Mouse (Mus musculus) cerebellum, postnatal 10 days (tissue): ENCODE measurements around the gene Dpysl4.

Experiments
- DNase-seq, 2 experiments: peaks; one replicate each; pipeline ENCODE4 v3.0.0; 2021; ENCODE audit warnings: mixed read lengths in 2 of 2

The Dpysl4 gene

GRCm38 (mm10) chr7:139100531-139101095, 14.8 kb downstream of the Dpysl4 start:
- peak; percentile 68 for DNase-seq

DNA sequence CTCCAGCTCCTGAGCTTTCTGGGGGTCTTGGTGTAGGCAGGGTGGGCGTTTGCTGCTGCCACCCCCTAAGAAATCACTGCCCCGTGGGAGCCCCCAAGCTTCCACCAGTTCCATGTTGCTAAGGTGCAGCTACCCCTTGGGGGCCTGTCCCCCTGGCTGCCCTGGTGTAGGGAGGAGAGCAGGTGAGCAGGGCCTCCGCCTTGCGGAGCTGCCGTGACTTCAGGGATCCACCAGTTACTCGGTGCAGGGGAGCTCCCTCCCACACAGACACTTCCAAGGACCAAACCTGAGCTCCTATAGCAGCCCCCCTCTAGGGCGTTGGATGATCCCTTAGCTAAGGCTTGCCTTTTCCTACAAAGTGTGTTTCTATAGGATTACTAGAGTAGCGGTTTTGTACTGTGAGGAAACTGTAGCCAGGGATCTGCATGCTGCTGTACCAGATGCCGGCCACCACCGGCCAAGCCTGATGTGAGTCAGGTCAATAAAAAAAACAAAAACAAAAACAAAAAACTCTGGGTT, 15.5 kb downstream of the Dpysl4 start:
- DNase-seq: peak; percentile 41 to 47

GRCm38 (mm10) chr7:139101826-139102225, 16.0 kb downstream of the Dpysl4 start:
- DNase-seq: peak; percentile 85 to 88

DNA sequence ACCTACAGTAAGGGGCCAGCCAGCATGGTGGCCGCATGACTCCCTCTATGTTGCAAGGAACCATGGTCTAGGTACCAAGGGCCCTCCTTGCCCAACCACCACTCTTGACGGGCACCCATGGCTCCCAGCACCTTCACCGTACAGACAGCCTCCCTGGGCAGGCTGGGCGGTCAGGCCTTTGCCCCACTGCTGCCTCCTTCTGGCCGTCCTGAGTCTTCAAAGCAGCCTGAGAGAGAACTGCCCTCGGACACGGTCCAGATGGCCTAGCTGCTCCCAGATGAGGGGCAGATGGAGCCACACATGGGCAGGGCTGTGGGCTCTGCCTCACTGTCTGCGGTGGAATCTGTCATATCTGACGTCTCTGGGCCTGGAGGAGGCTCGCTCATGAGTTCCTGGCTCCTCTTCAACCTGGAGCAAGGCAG, 18.2 kb downstream of the Dpysl4 start:
- DNase-seq: peak; percentile 83 to 85

GRCm38 (mm10) chr7:139105076-139105475, 19.3 kb downstream of the Dpysl4 start:
- peak; percentile 32 to 48 for DNase-seq

- peak; percentile 92 to 94 for DNase-seq
Observed at GRCm38 (mm10) chr7:139105705-139106104, 19.9 kb downstream of the Dpysl4 start.

DNA sequence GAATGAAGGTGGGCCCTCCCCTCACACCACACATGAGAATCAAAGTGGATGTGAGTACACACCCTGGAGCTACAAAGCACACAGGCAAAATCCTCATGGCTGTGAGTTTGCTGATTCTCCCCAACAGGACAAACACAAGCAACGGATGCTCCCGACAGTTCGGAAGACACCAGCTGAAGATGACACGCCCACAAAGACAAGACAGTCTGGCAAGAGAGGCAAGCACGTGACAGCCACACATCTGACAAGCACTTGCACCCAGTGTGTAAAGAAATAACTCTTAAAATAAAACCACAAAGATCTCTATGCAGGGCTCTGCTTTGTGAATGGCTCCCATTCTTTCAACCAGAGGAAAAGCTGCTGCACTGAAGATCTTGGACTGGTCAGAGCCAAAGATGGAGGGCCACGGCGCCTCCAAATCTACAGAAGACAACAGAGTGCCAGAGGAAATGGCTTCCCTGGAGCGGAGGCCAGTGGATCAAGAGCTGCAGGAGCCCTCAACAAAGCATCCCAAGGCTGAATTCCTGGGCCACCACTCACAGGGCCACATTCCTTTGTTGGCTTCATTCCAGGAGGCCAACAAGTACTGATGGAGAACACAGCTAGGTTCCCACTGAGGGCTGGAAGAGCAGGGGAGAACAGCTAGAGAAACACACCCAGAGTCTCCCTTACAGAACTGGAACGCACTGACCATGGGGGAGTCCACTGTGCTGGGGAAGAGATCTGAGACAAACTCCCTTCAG, 22.3 kb downstream of the Dpysl4 start:
- DNase-seq: no peak

- peak; percentile 95 to 96 for DNase-seq
Observed at GRCm38 (mm10) chr7:139119152-139119774, 33.5 kb downstream of the Dpysl4 start.

GRCm38 (mm10) chr7:139119775-139120153, 34.0 kb downstream of the Dpysl4 start:
- no peak for DNase-seq

DNA sequence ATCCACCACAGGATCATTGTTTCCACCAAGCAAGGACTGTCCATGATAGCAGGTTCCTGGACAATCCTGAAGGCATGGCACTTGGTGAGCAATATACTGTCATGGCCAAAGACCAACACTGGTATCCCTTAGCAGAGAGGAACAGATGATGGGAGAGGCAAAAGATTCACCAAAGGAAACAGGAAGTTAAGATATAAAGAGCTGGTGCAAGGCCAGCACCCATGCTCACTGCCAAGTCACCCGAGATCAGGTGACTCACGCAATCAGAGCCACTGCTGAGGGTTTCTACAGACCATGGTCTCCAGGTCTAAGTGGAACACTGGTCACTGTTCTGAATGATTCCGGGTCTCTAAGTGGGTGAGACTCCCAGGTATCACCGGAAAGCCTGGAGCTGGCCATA, 40.1 kb downstream of the Dpysl4 start:
- DNase-seq: no peak

DNA sequence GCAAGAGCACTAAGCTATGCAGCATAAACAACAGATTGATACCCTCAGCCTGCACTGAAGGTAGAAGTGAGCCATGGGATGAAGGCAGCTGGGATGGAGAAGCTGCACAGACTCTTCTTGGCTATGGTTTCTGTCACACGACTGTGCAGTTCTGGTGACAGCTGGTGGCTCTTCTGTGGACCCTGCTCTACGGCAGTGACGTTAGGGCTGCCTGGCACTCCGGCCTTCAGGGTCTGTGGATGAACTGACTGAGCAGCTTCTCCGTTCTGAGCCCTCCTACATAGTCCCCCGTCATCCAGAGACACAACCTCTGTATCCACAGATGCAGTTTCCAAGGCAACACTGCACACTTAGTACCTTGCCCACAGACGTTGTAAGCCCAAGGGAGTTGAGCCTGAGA, 40.7 kb downstream of the Dpysl4 start:
- DNase-seq: peak; percentile 64 to 65

GRCm38 (mm10) chr7:139128994-139129393, 43.2 kb downstream of the Dpysl4 start:
- no peak for DNase-seq

GRCm38 (mm10) chr7:139130361-139130760, 44.6 kb downstream of the Dpysl4 start:
- peak in 1 of 2 experiments; percentile 25 for DNase-seq

DNA sequence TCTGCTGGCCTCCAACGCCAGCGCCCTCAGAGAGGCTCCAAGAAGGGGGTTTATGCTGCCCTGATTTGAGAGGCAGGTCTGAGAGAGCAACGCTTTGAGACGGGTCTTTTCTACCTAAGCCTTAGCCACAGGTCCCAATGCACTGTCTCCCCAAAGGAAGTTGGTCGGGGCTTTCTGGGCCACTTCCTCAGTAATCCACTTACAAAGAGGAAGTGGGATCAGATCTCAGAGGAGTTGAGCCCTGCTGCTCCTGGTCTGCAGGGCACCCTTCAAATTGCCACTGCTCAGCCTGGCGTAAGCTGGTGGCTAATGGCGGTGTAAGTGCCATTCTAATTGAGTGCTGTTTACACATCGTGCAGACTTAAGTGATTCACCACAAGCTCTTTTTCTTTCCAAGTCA, 45.7 kb downstream of the Dpysl4 start:
- no peak for DNase-seq

DNA sequence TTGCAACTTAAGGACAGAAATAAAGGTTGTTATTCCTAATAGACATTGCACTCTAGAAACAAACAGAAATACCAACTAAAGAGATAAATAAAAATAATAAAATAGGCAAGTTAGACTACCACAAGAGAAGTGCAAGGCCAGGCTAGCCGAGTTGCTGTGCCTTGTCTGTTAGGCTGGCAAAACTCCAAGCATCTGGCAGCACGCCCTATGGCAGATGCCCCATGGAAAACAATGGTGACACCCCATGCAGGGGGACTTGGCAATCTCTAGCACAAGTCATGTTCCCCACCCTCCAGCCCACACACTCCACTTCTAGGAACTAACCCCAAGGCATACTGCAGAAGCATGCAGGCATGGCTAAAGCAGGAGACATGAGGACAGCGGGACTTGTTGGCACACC, 47.6 kb downstream of the Dpysl4 start:
- DNase-seq: peak; percentile 94 to 96

DNA sequence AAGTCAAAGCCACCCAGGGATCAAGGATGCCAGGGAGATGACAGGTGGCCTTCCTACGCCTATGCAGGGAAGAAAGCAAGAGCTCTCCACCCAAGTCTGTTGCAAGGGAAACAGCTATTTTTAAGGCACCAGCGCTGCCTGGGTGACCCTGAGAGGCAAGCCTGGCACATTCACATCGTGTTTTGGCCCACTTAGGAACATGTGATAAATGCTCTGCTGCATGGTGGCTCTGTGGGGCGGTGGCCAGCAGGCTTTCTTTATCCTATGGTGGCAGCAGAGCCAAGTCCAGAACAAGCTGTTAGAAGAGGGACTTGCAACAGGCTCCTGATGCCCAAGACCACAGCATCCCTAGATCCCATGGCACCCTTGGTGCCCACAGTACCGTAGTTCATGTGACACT, 49.4 kb downstream of the Dpysl4 start:
- DNase-seq: peak in 1 of 2 experiments; percentile 33

GRCm38 (mm10) chr7:139136906-139137491, 51.2 kb downstream of the Dpysl4 start:
- DNase-seq: peak; percentile 56 to 61

DNA sequence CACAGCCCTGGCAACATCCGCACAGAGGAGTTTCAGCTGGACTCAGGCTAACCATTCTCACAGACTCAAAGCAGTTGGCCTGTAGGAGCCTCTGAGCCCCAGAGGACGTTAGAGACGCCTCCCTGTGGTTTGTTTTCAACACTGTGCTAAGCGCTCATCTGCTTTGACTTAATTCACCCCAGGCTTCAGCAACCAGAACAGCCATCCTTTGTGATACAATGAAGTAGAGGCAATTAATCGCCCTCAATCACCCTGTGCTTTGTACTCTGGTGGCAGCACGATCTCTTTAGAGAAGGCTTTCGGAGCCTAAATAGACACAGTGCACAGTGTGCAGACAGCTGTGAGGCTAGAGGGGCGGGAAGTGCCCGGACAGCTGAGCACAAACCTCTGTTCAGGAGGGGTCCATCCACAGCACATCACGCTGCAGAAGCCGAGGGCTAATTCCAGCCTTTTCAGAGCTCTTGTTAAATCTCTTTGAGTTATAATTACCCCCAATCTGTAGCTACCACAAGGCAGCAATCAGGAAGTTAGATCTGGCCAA, 54.2 kb downstream of the Dpysl4 start:
- DNase-seq: no peak

GRCm38 (mm10) chr7:139143785-139144184, 58.0 kb downstream of the Dpysl4 start:
- DNase-seq: no peak

- DNase-seq: no peak
Observed at GRCm38 (mm10) chr7:139145891-139146290, 60.1 kb downstream of the Dpysl4 start.

DNA sequence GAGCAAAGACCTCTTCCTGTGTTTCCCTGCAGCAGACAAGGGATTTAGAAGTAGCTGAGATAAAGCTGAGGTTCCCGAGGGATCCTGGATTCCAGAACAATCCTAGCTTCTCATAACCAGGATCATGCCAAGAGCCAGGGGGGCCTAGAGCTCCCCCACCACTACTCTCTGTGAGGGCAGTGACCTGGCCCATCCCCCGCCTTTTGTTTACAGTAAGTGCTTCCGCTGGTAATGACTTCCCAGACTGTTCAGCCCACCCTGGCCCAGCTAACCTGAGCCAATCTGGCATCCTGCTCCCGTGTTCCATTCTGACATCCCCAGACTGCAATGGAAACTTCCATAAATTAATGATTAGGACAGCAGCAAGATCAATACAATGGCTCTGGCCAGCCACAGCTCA, 61.6 kb downstream of the Dpysl4 start:
- DNase-seq: no peak

DNA sequence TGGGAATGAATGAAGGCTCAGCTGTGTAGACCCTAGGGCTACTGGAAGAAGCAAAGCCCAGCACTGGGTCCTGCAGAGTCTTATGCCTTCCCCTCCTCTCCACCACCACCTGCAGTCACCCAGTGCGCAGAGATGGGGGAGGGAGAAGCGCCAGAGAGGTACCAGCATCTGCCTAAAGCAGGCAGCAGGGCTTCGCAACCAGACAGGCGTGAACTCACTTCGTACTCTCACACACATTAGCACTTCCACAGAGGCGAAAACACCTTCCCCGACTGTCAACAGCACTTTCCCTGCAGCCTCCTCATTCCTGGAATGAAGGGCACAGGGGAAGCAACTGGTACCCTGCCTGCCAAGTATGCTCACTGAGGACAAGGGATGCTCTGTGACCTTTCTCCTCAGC, 63.6 kb downstream of the Dpysl4 start:
- DNase-seq: no peak

GRCm38 (mm10) chr7:139151116-139151515, 65.3 kb downstream of the Dpysl4 start:
- DNase-seq: peak in 1 of 2 experiments; percentile 46
